Mouse (Mus musculus): ENCODE data around the gene Isca1.

DNA sequence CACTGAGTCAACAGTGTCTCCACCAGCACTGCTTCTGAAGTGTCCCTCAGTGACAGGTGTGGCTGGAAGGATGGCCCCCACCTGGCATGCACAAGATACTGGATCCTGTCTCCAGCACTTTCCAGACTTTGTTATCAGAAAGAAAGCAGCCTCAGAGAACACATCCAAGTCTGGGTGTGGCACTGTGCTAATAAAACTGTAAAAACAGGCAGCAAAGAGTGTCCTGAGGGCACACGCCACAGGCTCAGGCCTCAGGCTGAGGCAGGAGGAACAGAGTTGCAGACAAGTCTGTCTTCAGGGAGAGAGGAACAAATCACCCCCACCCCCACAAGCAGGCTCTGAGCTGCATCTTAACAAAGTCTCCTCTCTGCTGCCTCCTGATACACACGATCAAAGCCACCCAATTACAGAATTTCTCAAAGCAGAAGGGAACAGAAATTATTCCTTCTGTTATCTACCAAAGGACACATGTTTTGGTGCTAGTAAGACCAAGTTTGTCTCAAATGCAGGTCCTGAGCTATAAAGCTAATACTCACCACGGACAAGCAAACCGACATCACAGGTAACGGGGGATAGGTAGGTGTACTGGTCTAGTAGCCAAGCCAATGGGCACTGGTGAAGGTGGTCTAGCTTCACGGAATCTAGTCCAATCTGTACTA, 26.3 kb upstream of the Isca1 start:
- no peak for TF ChIP-seq CTCF (IDR thresholded peaks at IDR 0.05; ENCODE audit: control insufficient read depth, insufficient read depth, low read length)
- TF ChIP-seq POLR2A (IDR thresholded peaks at IDR 0.05; ENCODE audit: borderline replicate concordance, control insufficient read depth, low read depth, low read length), result no peak
